Mouse (Mus musculus) ovary, postnatal 10 days (tissue): ENCODE measurements around the gene Phlda2.
A peak's percentile ranks its signal among the peaks of the same experiment; 100 is the strongest.

Experiments
- DNase-seq: peaks from one replicate; pipeline ENCODE4 v3.0.0; 2022; ENCODE audit warnings: low spot score

Gene Phlda2

GRCm38 (mm10) chr7:143461920-143462319 is 41.0 kb downstream of the Phlda2 start:
- no peak for DNase-seq

GRCm38 (mm10) chr7:143461294-143461870 is 41.6 kb downstream of the Phlda2 start:
- no peak for DNase-seq

- peak; percentile 71 for DNase-seq
Measured at GRCm38 (mm10) chr7:143460874-143461273, 42.1 kb downstream of the Phlda2 start, which contains the start of gene Cdkn1c. Gene Cdkn1c, minus strand, starts transcription at chr7:143461050.

- no peak for DNase-seq
Measured at GRCm38 (mm10) chr7:143460217-143460834, 42.6 kb downstream of the Phlda2 start.

GRCm38 (mm10) chr7:143459332-143460211 is 43.4 kb downstream of the Phlda2 start:
- DNase-seq = no peak

- no peak for DNase-seq
Measured at GRCm38 (mm10) chr7:143458963-143459331, 44.0 kb downstream of the Phlda2 start.
